In the genomic region with DNA sequence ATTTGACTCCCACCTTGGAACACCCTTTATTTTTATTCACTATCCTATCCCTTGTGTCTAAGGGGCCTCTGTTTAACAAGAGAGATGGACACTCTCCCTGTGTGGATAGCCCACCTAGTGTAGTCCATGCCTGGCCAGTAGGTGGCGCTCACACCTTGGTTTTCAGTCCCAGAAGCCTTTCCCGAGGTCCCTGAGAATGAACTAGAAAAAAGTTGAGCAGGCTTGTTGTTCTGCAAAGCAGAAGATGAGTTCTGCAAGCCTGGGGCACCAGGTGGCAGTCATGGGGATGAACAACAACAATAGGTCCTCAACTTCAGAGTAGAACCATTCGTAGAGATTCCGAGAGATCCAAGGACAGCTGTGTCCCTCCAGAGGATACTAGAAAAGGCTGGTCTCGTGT, we compare ENCODE assay signal across 8 mouse cellular contexts. TPM values are rescaled to one million over a fixed set of nuclear protein-coding genes. Genes with fewer than 3 reads are reported as not detected.
A peak's percentile ranks its signal among the peaks of the same experiment; 100 is the strongest.
DNase-seq lines count a peak whose midpoint lies in the region; TF ChIP-seq lines count a peak whose summit lies in the region.

No protein-coding gene starts in this region.

- H3K9ac ChIP-seq in liver, adult 2 months (ENCODE audit: low read depth, low read length) = no peak overlapping the region

- H3K27ac ChIP-seq in thymus, adult 2 months (ENCODE audit: control insufficient read depth, insufficient read depth, low read length) = no peak overlapping the region
- H3K27ac ChIP-seq in embryonic fibroblast, embryonic 13.5 days (ENCODE audit: insufficient read depth, low read length) = no peak overlapping the region
- no peak overlapping the region for H3K27ac ChIP-seq in liver, adult 2 months (replicated peaks; ENCODE audit: insufficient read depth, low read depth, low read length)

- H3K4me3 ChIP-seq in thymus, adult 2 months (ENCODE audit: control insufficient read depth, insufficient read depth, low read length) = no peak overlapping the region
- H3K4me3 ChIP-seq in embryonic fibroblast, embryonic 13.5 days (ENCODE audit: insufficient read depth, low read length) = no peak overlapping the region
- H3K4me3 ChIP-seq in liver, adult 2 months (ENCODE audit: insufficient read depth, low read depth, low read length) = no peak overlapping the region

- WGBS in thymus, adult 2 months = 91% methylated on average over 5 of the region's 5 CpGs
- WGBS in liver, adult 2 months = 71% methylated on average over 5 of the region's 5 CpGs

- no peak for TF ChIP-seq POLR2A in thymus, adult 2 months (IDR thresholded peaks at IDR 0.05; ENCODE audit: control insufficient read depth, extremely low read depth, insufficient read depth, low read length, poor library complexity)
- no peak for TF ChIP-seq POLR2A in embryonic fibroblast, embryonic 13.5 days (IDR thresholded peaks at IDR 0.05; ENCODE audit: low read depth, low read length)
- no peak for TF ChIP-seq POLR2A in liver, adult 2 months (IDR thresholded peaks at IDR 0.05; ENCODE audit: extremely low read depth, insufficient read depth, low read length)

- peak; percentile 37; the same call in 1 of the 2 replicates for TF ChIP-seq CTCF in thymus, adult 2 months (IDR thresholded peaks at IDR 0.05; ENCODE audit: borderline replicate concordance, control insufficient read depth, extremely low read depth, insufficient read depth, low read length, poor library complexity)
- TF ChIP-seq CTCF in embryonic fibroblast, embryonic 13.5 days (IDR thresholded peaks at IDR 0.05; ENCODE audit: borderline replicate concordance, insufficient read depth, low read length) = 0 out of 2 replicates have a peak, but pooled peaks have one; percentile 49
- TF ChIP-seq CTCF in liver, adult 2 months (IDR thresholded peaks at IDR 0.05; ENCODE audit: low read depth, low read length) = peak; percentile 83

- DNase-seq in heart, adult 18-20 months = peak; percentile 28 to 48
- no peak for DNase-seq in heart, postnatal 25 days (ENCODE audit: low spot score)
- DNase-seq in thymus, adult 2 months = peak; percentile 69
- no peak for DNase-seq in thymus, adult 18-20 months
- DNase-seq in liver, adult 2 months (ENCODE audit: extremely low read depth, low read depth, low spot score) = peak; percentile 40
- peak; percentile 62 for DNase-seq in spleen, adult 12 weeks (ENCODE audit: low spot score)
- DNase-seq in layer of hippocampus, adult 8-10 months (ENCODE audit: low spot score in 2 of 2) = no peak

- intact Hi-C loops in heart, postnatal 25 days (cut with DNase I) = loop anchor here (5.0 kb wide), 1 partner anchor 57 kb away; no protein-coding TSS in a partner anchor

- H3K36me3 ChIP-seq in thymus, adult 2 months (ENCODE audit: control insufficient read depth, insufficient read depth, low read length) = peaks cover 32% of the 10 kb centered on the region
- H3K36me3 ChIP-seq in liver, adult 2 months (ENCODE audit: control insufficient read depth, insufficient read depth, low read length) = no peaks in the 10 kb centered on the region

- H3K4me1 ChIP-seq in thymus, adult 2 months (replicated peaks; ENCODE audit: control insufficient read depth, insufficient read depth, low read length) = no peaks in the 10 kb centered on the region
- H3K4me1 ChIP-seq in embryonic fibroblast, embryonic 13.5 days (ENCODE audit: control insufficient read depth, insufficient read depth, low read length) = no peaks in the 10 kb centered on the region
- no peaks in the 10 kb centered on the region for H3K4me1 ChIP-seq in liver, adult 2 months (ENCODE audit: control insufficient read depth, insufficient read depth, low read length)

- no peaks in the 10 kb centered on the region for H3K79me2 ChIP-seq in liver, adult 2 months (ENCODE audit: control insufficient read depth, insufficient read depth, low read length)

- H3K27me3 ChIP-seq in thymus, adult 2 months (ENCODE audit: control insufficient read depth, insufficient read depth, low read length) = no peaks in the 10 kb centered on the region
- H3K27me3 ChIP-seq in liver, adult 2 months (ENCODE audit: control insufficient read depth, insufficient read depth, low read length) = no peaks in the 10 kb centered on the region

RNA-seq across cellular contexts. Expression of gene Mki67, which starts 35.8 kb away (rescaled TPM):
- 1 to 10 TPM; 1.4 to 1.8 TPM for total RNA-seq in heart, adult 18-20 months (2021)
- total RNA-seq in heart, postnatal 25 days (2021) = 1 to 10 TPM; 2.5 to 3.6 TPM
- polyA plus RNA-seq in thymus, adult 2 months (2012; rRNA removed) = 19.1 and 29.7 TPM in 2 replicates
- 76.0 and 120 TPM in 2 replicates for polyA plus RNA-seq in embryonic fibroblast, embryonic 13.5 days (2011; ENCODE audit: insufficient read length, low read depth, missing spikeins)
- 0.65 and 1.6 TPM in 2 replicates for total RNA-seq in liver, adult 2 months (2014; rRNA removed)
- polyA plus RNA-seq in liver, adult 2 months (2012; rRNA removed) = 0.02 and 0.05 TPM in 2 replicates
- under 1 TPM; 0.43 to 0.80 (median 0.66) TPM for total RNA-seq in layer of hippocampus, adult 8-10 months (2022)

Comparison
In these comparisons a context has a peak if more than half of its experiments do, and no peak if none do; other contexts are left out.
1. DNase-seq: peak in heart, adult 18-20 months (2 of 2), thymus, adult 2 months (single experiment), liver, adult 2 months (single experiment) and spleen, adult 12 weeks (single experiment); none in heart, postnatal 25 days (single experiment), thymus, adult 18-20 months (0 of 2) and layer of hippocampus, adult 8-10 months (0 of 2).
2. Peak in every context shown above with its lines, with median percentiles within 50 percentile points of each other: CTCF ChIP-seq.